Mouse (Mus musculus) telencephalon, adult 2 months (tissue): ENCODE data around the gene Wdr92.

ENCODE experiments used
- DNase-seq: peaks from one replicate; pipeline ENCODE4 v3.0.0-alpha.2; 2011; ENCODE audit warnings: low read depth, low spot score

Gene Wdr92

DNA sequence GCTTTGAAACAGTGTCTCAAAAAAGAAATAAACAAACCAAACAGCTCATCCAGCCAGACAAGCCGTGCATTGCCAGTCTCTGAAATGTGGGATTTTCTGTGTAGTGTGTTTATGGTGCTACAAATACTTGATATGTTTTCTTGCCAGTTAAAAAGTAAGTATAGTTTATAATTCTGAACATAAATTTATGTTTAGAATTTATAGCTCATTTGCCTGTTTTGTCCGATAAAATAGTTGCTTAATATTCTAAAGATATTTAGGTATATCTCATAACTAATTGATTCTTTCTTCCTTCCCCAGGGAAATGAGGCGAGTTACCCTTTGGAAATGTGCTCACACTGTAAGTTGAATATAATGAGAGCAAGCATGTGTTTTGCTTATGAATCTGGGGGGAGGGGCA lies at the start of gene Wdr92:
TSS of gene Wdr92 (plus strand) at position 301 of the 400 bp plus-strand sequence.
- no peak for DNase-seq

DNA sequence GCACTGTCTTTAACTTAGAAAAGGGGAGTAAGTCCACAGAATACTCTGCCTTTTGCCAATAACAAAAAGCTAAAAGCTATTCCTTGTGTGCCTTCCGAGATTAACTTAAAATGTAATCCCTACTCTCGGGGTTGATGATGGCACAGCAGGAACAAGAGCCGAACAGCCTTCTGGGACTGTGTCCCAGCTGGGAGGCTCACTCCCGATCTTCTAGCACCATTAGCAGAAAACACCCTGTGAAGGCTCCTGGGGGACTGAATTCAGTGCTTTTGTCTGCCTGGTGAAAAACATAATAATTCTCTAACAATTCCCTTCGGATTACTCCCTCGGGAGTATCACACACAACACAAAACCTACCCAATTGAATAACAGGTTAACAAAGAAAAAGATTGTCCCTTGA lies 46.3 kb upstream of the Wdr92 start:
- DNase-seq, result no peak

- peak; percentile 48 for DNase-seq
Observed at GRCm38 (mm10) chr11:17138306-17139033, 43.4 kb upstream of the Wdr92 start.

- DNase-seq, result peak; percentile 98
Observed at GRCm38 (mm10) chr11:17158858-17159737, 22.8 kb upstream of the Wdr92 start, which contains the start of gene Ppp3r1. Gene Ppp3r1, plus strand, starts transcription at chr11:17159263.

- peak; percentile 77 for DNase-seq
Observed at GRCm38 (mm10) chr11:17159738-17160241, 22.1 kb upstream of the Wdr92 start.

DNA sequence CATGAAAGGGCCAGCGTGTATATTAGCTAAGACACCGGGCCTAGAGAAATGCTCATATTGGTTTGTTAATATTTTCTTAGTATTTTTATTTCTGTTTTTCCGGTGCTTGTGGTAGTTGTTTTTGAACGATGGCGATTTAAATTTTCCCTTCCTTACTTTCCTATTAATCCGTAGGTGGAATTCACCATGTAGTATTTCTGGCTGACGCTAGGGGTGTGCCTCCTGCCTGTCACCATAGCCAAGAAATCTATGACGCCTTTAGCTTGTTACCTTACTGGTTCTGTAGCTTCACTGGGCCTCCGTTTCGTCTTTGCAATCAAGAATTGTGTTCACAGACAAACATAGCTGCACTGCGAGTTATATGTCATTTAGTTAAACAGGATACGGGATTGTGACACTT lies 21.7 kb upstream of the Wdr92 start:
- peak; percentile 71 for DNase-seq

DNA sequence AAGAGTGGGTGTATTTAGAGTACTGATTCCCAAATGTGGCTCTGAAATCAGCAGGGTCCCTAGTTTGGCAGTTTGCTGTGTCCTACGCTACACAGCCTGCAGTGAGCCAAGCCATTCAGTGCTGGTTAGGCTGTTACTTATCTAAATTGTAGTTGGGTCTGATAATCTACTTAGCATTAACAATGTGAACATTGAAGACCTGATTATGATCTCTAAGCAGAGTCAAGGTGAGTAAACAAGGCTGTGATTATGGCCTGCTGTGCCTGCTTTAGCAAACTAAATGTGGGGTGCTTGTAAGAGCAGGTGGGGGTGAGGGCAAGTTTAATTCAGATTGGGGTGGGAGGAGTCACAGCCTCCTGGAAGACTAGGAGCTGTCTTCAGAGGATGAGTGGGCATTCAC lies 18.0 kb upstream of the Wdr92 start:
- DNase-seq, result no peak

DNA sequence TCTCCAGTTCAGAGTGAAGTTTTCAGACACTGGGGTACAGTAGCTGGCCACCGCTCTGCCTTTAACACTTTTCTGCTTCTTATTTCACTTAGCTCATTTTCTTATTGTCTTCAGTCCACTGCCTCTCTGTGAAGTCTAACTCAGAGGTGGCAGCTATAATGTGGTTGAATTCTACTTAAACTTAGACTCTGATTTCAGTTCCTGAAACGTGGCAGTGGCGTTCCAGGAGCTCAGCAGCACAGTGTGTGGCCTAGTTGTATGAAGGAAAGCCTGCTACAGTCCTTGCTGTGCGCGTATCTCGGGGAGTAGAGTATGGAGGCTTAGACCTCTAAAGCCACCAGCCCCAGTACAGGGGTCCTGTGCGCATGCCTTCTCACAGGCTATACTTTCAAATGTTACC lies 15.3 kb upstream of the Wdr92 start:
- DNase-seq, result no peak

- DNase-seq, result no peak
Observed at GRCm38 (mm10) chr11:17169262-17169661, 12.6 kb upstream of the Wdr92 start.

DNA sequence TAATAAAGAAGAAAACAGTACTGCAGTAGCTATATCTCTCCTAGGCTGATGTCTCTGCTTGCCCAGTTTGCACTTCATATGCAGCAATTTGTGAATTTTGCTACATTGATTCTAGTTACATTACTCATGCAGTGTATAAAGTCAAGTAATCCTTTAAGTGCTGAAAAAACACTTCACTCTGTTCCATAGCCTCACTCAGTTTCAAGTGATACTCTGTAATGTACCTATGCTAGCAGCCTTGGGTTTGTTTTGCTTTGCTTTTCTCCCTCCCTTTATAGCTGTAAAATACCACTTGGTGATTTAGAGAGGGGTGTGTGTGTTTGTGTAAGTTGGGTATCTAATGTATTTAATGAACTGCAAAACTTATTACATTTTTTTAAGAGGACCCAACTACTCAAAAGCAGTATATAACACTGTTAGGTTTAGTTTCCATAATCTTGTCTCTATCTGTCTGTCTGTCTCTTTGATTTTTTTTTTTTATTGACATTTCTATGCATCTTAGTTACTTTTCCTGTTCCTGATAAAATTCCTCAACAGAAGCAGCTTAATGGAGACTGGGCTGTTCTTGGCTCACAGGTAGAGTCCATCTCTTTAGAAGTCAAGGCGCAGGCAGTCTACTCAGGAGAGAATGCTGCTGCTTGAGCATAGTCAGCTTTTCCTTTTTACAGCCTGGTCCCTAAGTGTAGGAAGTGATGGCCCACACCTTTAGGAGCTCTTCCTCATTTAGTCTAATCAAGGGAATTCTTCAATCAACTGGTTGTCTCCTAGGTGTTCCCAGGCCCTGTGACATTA lies 10.8 kb upstream of the Wdr92 start:
- DNase-seq, result no peak

GRCm38 (mm10) chr11:17172300-17172699 lies 9.6 kb upstream of the Wdr92 start:
- no peak for DNase-seq

- DNase-seq, result no peak
Observed at GRCm38 (mm10) chr11:17176638-17177037, 5.3 kb upstream of the Wdr92 start.

- no peak for DNase-seq
Observed at GRCm38 (mm10) chr11:17180753-17181152, 1.2 kb upstream of the Wdr92 start.

GRCm38 (mm10) chr11:17183165-17183564 lies 1.3 kb downstream of the Wdr92 start:
- no peak for DNase-seq

DNA sequence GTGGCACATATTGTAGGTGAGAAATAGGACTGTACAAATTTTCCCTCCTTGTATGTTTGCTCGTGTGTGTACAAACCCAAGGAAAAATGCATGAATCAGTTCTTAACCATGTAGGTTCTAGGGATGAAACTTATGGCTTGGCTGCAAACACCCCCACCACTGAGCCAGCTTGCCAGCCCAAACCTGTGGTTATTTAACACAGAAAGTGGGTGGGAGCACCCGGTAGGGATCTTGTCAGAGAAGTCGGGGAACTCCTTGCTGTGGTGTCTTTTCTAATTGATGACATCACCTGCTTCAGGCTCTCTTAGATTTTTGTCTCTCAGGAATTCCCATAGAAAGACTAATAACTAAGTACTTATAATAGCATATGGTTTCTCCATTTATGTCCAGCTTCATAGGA lies 5.7 kb downstream of the Wdr92 start:
- DNase-seq, result peak; percentile 15

DNA sequence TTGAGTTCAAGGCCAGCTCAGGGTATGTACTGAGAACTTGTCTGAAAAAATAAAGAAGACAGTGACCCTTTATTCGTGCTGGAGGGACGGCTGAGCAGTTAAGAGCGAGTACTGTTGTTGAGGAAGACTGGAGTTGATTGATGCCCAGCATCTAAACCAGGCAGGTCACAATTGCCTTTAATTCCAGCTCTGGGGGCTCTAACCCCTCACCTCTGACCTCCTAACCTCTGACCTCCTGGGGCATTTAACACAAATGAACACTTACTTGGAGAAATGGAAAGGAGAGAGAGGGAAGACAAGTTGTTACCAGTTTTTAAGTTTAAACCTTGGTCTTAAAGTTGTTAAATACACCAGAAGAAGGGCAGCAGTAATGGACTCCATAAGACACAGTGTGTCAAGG lies 6.9 kb downstream of the Wdr92 start:
- DNase-seq, result no peak

DNA sequence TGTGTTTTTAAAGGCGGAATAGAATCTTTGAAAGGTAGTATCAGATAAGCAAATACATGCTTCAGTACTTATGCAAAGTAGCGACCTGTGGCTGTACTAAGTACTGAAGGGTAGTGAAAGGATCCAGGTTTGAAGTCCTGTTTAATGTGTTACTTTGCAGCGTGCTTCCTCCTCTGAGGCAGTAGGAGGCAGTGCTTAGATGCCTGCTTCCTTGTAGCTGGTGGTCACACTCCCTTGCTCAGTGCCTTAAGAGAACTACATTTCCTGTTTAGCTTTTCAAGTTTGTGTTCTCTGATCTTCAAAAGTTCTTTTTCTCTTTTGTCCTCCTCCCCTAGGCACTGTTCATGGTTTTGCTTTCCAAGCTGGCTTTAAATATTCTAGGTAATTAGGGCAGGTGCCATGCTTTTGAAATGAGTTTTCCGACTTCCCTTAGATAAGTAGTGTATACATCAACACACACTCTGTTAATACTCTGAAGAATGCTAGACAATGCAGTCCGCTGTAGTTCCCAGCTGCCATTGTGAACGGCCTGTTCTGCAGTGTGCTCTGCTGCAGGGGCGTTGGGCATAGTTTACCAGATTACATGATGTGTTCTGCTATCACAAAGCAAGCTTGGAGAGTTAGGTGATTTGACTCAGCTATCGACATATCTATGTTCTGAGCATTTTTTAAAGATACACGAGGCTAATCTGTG lies 10.4 kb downstream of the Wdr92 start:
- no peak for DNase-seq

- no peak for DNase-seq
Observed at GRCm38 (mm10) chr11:17199170-17199569, 17.3 kb downstream of the Wdr92 start.

- DNase-seq, result no peak
Observed at GRCm38 (mm10) chr11:17199840-17200501, 18.1 kb downstream of the Wdr92 start.

DNA sequence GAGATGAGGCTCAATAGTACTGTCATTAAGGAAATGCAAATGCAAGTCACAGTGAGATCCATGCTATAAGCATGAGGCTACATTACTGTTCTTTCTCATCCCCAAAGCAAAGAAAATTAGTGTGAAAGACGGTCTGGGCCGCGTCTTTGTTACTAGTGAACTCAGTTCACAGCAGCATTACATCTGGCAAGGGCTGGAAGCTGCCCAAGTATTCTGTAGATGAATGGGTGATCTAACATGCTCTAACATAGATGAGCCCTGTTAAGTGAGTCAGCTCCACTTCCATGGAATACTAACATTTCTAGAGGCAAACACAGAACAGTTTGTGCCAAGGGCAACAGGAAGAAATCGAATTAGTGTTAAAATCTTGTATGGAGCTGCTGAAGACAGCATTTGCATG lies 19.0 kb downstream of the Wdr92 start:
- DNase-seq, result no peak

GRCm38 (mm10) chr11:17202481-17202880 lies 20.6 kb downstream of the Wdr92 start:
- no peak for DNase-seq
